Mouse (Mus musculus): Measurements from ENCODE around the gene Senp6. TPM values are rescaled to one million over a fixed set of nuclear protein-coding genes. Genes with fewer than 3 reads are reported as not detected.
A peak's percentile ranks its signal among the peaks of the same experiment; 100 is the strongest.

Gene Senp6
- polyA plus RNA-seq, 1 experiment from 2014 or later = 75.7 TPM

- peak overlapping the region; percentile 61 for H3K4me2 ChIP-seq (replicated peaks)
- 4% methylated on average over 13 of the region's 13 CpGs for WGBS
- peak overlapping the region; percentile 28; the same call in 1 of the 2 replicates for H3K9ac ChIP-seq (replicated peaks)
These were observed 97.5 kb downstream of the Senp6 start for GRCm38 (mm10) chr9:80164191-80164590.

DNA sequence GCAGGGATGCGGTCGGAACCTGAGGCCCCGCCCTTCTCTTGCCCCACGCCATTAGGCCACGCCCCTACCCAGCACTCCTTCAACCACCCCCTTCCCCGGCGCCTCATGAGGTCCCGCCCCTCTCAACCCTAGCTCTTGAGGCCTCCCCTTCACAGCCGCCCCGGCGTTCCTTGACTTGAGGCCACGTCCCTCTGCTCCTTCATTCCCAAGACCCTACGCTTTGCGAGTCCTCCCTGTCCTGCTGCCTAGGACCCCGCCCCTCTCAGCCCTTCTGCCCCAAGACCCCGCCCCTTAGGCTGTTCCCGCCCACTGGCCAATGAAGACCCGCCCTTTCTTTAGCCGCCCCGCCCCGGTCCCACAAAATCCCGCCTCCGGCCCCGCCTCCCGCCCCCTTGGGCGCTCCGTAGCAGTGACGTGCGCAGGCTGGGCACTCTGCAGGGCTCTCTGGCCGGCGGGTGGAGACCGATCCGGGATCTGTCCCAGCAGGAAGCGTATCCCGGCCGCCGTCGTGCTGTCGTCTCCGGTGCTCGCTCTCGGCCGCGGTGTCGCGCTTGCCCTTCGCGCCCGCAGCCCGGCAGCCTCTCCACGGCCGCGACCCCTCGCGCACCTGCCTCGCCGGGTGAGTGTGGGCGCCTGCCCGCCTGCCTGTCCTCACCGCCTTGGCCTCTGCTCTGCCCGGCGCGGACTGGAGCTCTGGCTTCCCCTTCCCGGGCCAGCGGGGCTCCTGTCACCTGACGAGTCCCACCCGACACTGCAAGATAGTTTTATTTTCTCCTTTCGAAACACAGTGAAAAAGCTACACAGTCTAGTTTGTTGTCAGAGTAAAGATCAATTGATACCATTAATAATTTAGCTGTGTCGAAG lies 98.1 kb downstream of the Senp6 start, which contains the start of gene Myo6:
Myo6 (plus strand) TSS at position 421 of the 864 bp plus-strand sequence.
- H3K36me3 ChIP-seq = no peaks in the 10 kb centered on the region
- H3K27ac ChIP-seq (replicated peaks) = peak within 1 kb of the TSS; percentile 64
- WGBS = under 1% methylated on average over 69 of the region's 69 CpGs
- H3K27me3 ChIP-seq = 0 out of 2 replicates have a peak, but pooled peaks cover 3% of the 10 kb centered on the region
- H3K4me1 ChIP-seq = peaks cover 8% of the 10 kb centered on the region; the same call in 1 of the 2 replicates
- peak within 1 kb of the TSS; percentile 66 for H3K4me3 ChIP-seq
- peak within 1 kb of the TSS; percentile 76 for H3K9ac ChIP-seq (replicated peaks)
- peak within 1 kb of the TSS; percentile 61 for H3K4me2 ChIP-seq (replicated peaks)
- peak; percentile 97 for ATAC-seq (ENCODE audit: low FRiP score, low read depth)
- no peaks in the 10 kb centered on the region for H3K9me3 ChIP-seq

More at GRCm38 (mm10) chr9:80164191-80164590, 97.5 kb downstream of the Senp6 start:
- H3K36me3 ChIP-seq = no peaks in the 10 kb centered on the region
- H3K9me3 ChIP-seq = no peaks in the 10 kb centered on the region
- peaks cover 8% of the 10 kb centered on the region; the same call in 1 of the 2 replicates for H3K4me1 ChIP-seq
- no peak for ATAC-seq (ENCODE audit: low FRiP score, low read depth)
- peak overlapping the region; percentile 66 for H3K4me3 ChIP-seq
- H3K27ac ChIP-seq (replicated peaks) = no peak overlapping the region
- H3K27me3 ChIP-seq = 0 out of 2 replicates have a peak, but pooled peaks cover 3% of the 10 kb centered on the region

GRCm38 (mm10) chr9:80165690-80166089 lies 99.0 kb downstream of the Senp6 start:
- no peak overlapping the region for H3K27ac ChIP-seq (replicated peaks)
- 0 out of 2 replicates have a peak overlapping the region, but pooled peaks have one; percentile 9 for H3K4me3 ChIP-seq
- peaks cover 8% of the 10 kb centered on the region; the same call in 1 of the 2 replicates for H3K4me1 ChIP-seq
- H3K4me2 ChIP-seq (replicated peaks) = peak overlapping the region; percentile 61
- no peak overlapping the region for H3K9ac ChIP-seq (replicated peaks)
- 55% methylated on average over 9 of the region's 9 CpGs for WGBS
- H3K27me3 ChIP-seq = 0 out of 2 replicates have a peak, but pooled peaks cover 3% of the 10 kb centered on the region
- H3K36me3 ChIP-seq = no peaks in the 10 kb centered on the region
- ATAC-seq (ENCODE audit: low FRiP score, low read depth) = no peak
- H3K9me3 ChIP-seq = no peaks in the 10 kb centered on the region

DNA sequence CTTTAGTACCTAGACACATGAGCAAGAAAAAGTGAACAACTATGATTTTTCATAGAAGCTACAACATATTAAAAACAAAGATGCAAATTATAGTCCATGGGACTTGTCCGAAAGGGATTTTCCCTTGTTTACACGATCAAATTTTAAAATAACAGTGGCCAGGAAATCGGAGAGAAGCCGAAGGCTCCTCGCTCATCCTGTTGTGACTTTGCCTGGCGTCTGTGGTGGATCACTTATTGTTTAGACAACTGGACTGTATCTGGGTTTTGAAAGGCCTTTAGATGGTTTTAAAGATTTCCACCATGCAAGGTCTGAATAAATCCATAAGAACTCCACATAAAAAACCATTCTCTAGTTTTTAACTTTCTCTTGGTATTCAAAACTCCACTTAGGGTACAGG lies 99.7 kb downstream of the Senp6 start:
- no peak for ATAC-seq (ENCODE audit: low FRiP score, low read depth)
- Histone ChIP-seq H3K36me3 (no peaks in the 10 kb centered on the region), H3K4me1 (peaks cover 5% of the 10 kb centered on the region; the same call in 1 of the 2 replicates), H3K9me3 (no peaks in the 10 kb centered on the region), H3K27ac (replicated peaks) (no peak overlapping the region), H3K27me3 (0 out of 2 replicates have a peak, but pooled peaks cover 3% of the 10 kb centered on the region), H3K4me3 (no peak overlapping the region), H3K4me2 (replicated peaks) (no peak overlapping the region), H3K9ac (replicated peaks) (no peak overlapping the region)
- 82% methylated on average over 6 of the region's 6 CpGs for WGBS

DNA sequence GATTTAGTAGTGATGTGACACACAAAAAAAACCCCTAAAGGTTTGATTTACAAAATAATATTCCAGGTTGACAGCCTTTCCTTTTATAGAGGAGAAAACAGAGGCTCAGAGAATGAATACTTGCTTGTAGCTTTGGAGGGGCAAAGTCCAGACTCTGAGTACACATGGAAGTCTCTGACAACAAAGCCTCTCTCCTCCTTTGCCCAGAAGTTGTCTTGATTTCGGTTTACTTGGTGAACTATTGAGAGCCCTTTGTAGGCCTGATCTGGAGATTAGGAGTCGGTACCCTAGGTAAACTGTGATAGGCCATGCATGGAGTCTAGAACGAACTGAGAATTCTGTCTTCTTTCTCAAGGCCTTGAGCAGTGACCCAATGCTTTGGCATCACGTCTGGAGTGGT lies 100.4 kb downstream of the Senp6 start:
- no peak overlapping the region for H3K27ac ChIP-seq (replicated peaks)
- 69% methylated on average over 4 of the region's 4 CpGs for WGBS
- no peak for ATAC-seq (ENCODE audit: low FRiP score, low read depth)
- H3K9me3 ChIP-seq = no peaks in the 10 kb centered on the region
- H3K27me3 ChIP-seq = 0 out of 2 replicates have a peak, but pooled peaks cover 3% of the 10 kb centered on the region
- H3K9ac ChIP-seq (replicated peaks) = no peak overlapping the region
- no peaks in the 10 kb centered on the region for H3K36me3 ChIP-seq
- 0 out of 2 replicates have a peak, but pooled peaks cover 3% of the 10 kb centered on the region for H3K4me1 ChIP-seq
- no peak overlapping the region for H3K4me2 ChIP-seq (replicated peaks)
- no peak overlapping the region for H3K4me3 ChIP-seq

DNA sequence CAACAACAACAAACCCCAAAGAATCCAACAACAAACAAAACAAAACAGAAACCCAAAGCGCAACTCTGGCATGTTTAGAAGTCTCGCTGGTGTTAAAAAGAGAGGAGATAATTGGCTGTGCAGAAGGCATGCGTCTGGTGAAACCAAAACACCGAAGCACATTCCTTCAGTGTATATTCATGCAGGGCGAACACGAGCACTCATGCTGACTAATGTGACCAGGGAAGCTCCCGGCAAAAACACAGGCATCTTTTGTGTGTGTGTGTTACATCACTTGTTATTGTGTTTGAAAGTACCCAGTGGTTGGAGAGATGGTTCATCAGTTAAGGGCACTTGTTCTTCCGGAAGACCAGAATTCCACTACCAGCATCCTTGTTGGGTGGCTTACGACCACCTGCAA lies 102.8 kb downstream of the Senp6 start:
- no peak overlapping the region for H3K4me3 ChIP-seq
- H3K4me1 ChIP-seq = peaks cover 12% of the 10 kb centered on the region; the same call in 1 of the 2 replicates
- no peaks in the 10 kb centered on the region for H3K9me3 ChIP-seq
- no peak overlapping the region for H3K9ac ChIP-seq (replicated peaks)
- H3K36me3 ChIP-seq = no peaks in the 10 kb centered on the region
- no peak overlapping the region for H3K4me2 ChIP-seq (replicated peaks)
- H3K27me3 ChIP-seq = no peaks in the 10 kb centered on the region
- 92% methylated on average over 9 of the region's 9 CpGs for WGBS
- H3K27ac ChIP-seq (replicated peaks) = no peak overlapping the region
- ATAC-seq (ENCODE audit: low FRiP score, low read depth) = no peak

DNA sequence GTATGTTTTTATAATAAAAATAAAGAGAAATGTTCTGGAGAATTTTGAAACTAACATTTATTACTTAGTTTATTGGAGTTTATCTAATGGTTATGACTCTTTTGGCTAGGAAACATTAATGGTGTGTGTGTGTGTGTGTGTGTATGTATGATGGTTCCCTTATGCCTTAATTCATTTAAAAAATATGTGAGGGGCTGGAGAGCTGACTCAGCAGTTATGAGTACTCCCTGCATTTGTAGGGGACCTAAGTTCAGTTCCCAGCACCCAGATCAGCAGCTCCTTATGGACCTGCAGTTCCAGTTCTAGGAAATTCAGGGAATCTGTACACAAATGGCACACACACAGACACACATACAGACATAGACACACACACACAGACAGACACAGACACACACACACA lies 104.5 kb downstream of the Senp6 start:
- no peak for ATAC-seq (ENCODE audit: low FRiP score, low read depth)
- Histone ChIP-seq H3K9me3 (no peaks in the 10 kb centered on the region), H3K9ac (replicated peaks) (no peak overlapping the region), H3K4me2 (replicated peaks) (no peak overlapping the region), H3K27me3 (no peaks in the 10 kb centered on the region), H3K27ac (replicated peaks) (no peak overlapping the region), H3K36me3 (no peaks in the 10 kb centered on the region), H3K4me3 (no peak overlapping the region), H3K4me1 (peaks cover 10% of the 10 kb centered on the region; the same call in 1 of the 2 replicates)

- H3K36me3 ChIP-seq = no peaks in the 10 kb centered on the region
- H3K27me3 ChIP-seq = no peaks in the 10 kb centered on the region
- no peaks in the 10 kb centered on the region for H3K9me3 ChIP-seq
- no peak overlapping the region for H3K27ac ChIP-seq (replicated peaks)
- no peak overlapping the region for H3K4me2 ChIP-seq (replicated peaks)
- WGBS = 64% methylated on average over 8 of the region's 8 CpGs
- no peak overlapping the region for H3K9ac ChIP-seq (replicated peaks)
- peaks cover 12% of the 10 kb centered on the region; the same call in 1 of the 2 replicates for H3K4me1 ChIP-seq
- no peak overlapping the region for H3K4me3 ChIP-seq
- no peak for ATAC-seq (ENCODE audit: low FRiP score, low read depth)
These were observed 105.9 kb downstream of the Senp6 start for GRCm38 (mm10) chr9:80172396-80173222.

DNA sequence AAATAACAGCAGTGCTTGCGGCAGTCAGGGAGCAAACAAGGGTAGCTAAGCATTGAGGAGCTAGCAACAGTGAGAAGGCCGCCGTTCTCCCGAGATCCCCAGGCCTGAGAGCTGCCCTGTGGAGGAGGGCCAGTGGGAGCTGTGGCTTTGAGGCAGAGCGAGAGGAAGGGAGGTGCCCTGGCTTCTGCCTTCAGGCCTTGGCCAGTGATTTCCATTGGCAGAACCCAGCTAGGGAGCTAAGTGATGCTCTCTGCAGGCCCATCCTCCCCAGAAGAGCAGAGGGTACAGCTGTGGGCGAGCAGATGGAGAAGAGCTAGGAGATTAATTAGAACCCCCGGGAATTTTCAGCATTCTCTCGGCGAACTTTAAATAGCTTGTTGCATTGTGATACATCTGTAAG lies 106.9 kb downstream of the Senp6 start:
- no peaks in the 10 kb centered on the region for H3K27me3 ChIP-seq
- 29% methylated on average over 9 of the region's 9 CpGs for WGBS
- H3K27ac ChIP-seq (replicated peaks) = peak overlapping the region; percentile 64
- H3K36me3 ChIP-seq = no peaks in the 10 kb centered on the region
- no peak overlapping the region for H3K4me3 ChIP-seq
- H3K4me2 ChIP-seq (replicated peaks) = no peak overlapping the region
- H3K4me1 ChIP-seq = peaks cover 12% of the 10 kb centered on the region; the same call in 1 of the 2 replicates
- H3K9me3 ChIP-seq = no peaks in the 10 kb centered on the region
- no peak overlapping the region for H3K9ac ChIP-seq (replicated peaks)
- peak; percentile 91 for ATAC-seq (ENCODE audit: low FRiP score, low read depth)

DNA sequence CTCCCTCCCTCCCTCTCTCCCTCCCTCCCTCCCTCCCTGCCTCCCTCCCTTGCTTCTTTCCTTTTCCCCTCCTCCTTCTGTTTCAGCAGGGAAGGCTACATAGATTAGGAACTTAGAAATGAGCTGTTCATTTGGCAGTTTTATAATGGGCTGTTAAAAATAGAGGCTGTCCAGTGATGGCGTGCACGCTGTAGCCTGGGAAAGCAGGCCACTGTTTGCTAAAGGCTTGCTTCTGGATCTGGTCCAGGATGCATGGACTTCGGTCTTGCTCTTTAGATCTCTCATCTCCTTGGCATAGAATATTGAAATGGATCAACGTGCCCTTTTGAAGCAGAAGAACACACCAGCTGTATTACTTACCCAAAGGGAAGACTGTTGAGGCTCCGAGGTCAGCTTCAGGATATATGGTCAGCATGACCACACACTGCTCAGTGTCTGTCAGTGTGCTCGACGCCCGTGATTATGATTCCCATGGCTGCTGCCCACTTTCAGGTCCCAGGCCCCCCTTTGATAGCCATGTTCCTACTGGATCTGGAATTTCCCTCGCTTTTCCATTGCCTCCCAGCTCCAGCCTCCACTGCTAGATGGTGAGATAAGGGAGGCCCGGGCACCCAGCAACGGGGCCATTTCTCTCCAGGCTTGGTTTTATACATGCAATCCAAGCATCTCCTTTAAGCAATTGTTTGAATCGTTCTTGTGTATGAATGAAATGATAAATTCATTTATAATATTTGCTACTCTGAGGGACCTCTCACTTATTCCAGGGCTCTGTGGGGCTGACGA lies 110.2 kb downstream of the Senp6 start:
- 89% methylated on average over 13 of the region's 13 CpGs for WGBS
- no peak overlapping the region for H3K9ac ChIP-seq (replicated peaks)
- no peaks in the 10 kb centered on the region for H3K9me3 ChIP-seq
- no peak overlapping the region for H3K4me3 ChIP-seq
- no peaks in the 10 kb centered on the region for H3K36me3 ChIP-seq
- no peak overlapping the region for H3K4me2 ChIP-seq (replicated peaks)
- no peak for ATAC-seq (ENCODE audit: low FRiP score, low read depth)
- H3K27ac ChIP-seq (replicated peaks) = no peak overlapping the region
- peaks cover 15% of the 10 kb centered on the region; the same call in 1 of the 2 replicates for H3K4me1 ChIP-seq
- no peaks in the 10 kb centered on the region for H3K27me3 ChIP-seq

GRCm38 (mm10) chr9:80178670-80179069 lies 112.0 kb downstream of the Senp6 start:
- Histone ChIP-seq H3K4me2 (replicated peaks) (no peak overlapping the region), H3K9me3 (no peaks in the 10 kb centered on the region), H3K36me3 (no peaks in the 10 kb centered on the region), H3K4me3 (no peak overlapping the region), H3K27ac (replicated peaks) (no peak overlapping the region), H3K4me1 (peaks cover 6% of the 10 kb centered on the region; the same call in 1 of the 2 replicates), H3K9ac (replicated peaks) (no peak overlapping the region), H3K27me3 (no peaks in the 10 kb centered on the region)
- 91% methylated on average over 2 of the region's 2 CpGs for WGBS
- ATAC-seq (ENCODE audit: low FRiP score, low read depth) = no peak
